Mouse (Mus musculus) neural tube, embryonic 15.5 days (tissue): Measurements from ENCODE around the gene Actn2. TPM values are rescaled to one million over a fixed set of nuclear protein-coding genes. Genes with fewer than 3 reads are reported as not detected.

Source experiments
- ATAC-seq: fragments of 200-750 bp; cut with Nextera tagmentation; 2 replicates; pipeline ENCODE4 v1.8.0; 2017; ENCODE audit warnings: mild to moderate bottlenecking, moderate TSS enrichment, moderate library complexity; ENCODE audit not compliant: low FRiP score
- H3K27ac ChIP-seq: fragments of 300-500 bp; sonication (generic); replicated peaks from 2 replicates; pipeline ENCODE4 v1.5.1; 2015; ENCODE audit warnings: mild to moderate bottlenecking, inconsistent platforms
- H3K27me3 ChIP-seq: fragments of 300-500 bp; sonication (generic); replicated peaks from 2 replicates; pipeline ENCODE4 v1.6.1; 2015; ENCODE audit warnings: inconsistent platforms
- H3K36me3 ChIP-seq: fragments of 300-500 bp; sonication (generic); 2 replicates; pipeline ENCODE4 v1.6.1; 2015; ENCODE audit warnings: inconsistent platforms
- H3K4me1 ChIP-seq: fragments of 300-500 bp; sonication (generic); 2 replicates; pipeline ENCODE4 v1.6.1; 2015; ENCODE audit warnings: inconsistent platforms
- H3K4me2 ChIP-seq: fragments of 300-500 bp; sonication (generic); 2 replicates; pipeline ENCODE4 v1.6.1; 2015; ENCODE audit warnings: inconsistent platforms, mild to moderate bottlenecking, moderate library complexity
- H3K4me3 ChIP-seq: fragments of 300-500 bp; sonication (generic); replicated peaks from 2 replicates; pipeline ENCODE4 v1.5.1; 2015; ENCODE audit warnings: mild to moderate bottlenecking, inconsistent platforms
- H3K9ac ChIP-seq: fragments of 300-500 bp; sonication (generic); replicated peaks from 2 replicates; pipeline ENCODE4 v1.6.1; 2015; ENCODE audit warnings: mild to moderate bottlenecking, inconsistent platforms
- H3K9me3 ChIP-seq: fragments of 300-500 bp; sonication (generic); replicated peaks from 2 replicates; pipeline ENCODE4 v1.6.1; 2016; ENCODE audit warnings: inconsistent platforms
- WGBS: fragments of 180-500 bp; shearing (Covaris S2); methylation state at CpG from one replicate; pipeline ENCODE4 v1.1.7; 2015; ENCODE audit warnings: mixed read lengths; 5-methylcytosine and 5-hydroxymethylcytosine counted together
- polyA plus RNA-seq: library from polyadenylated mRNA; unstranded; fragments of >200 nt; fragmentation: Nextera tagmentation; extraction: Ambion mirVana; gene quantifications from 2 replicates; pipeline ENCODE4 v1.2.1, GENCODE M21; 2015

The Actn2 gene
- polyA plus RNA-seq, 1 experiment from 2014 or later, result 22.6 TPM

DNA sequence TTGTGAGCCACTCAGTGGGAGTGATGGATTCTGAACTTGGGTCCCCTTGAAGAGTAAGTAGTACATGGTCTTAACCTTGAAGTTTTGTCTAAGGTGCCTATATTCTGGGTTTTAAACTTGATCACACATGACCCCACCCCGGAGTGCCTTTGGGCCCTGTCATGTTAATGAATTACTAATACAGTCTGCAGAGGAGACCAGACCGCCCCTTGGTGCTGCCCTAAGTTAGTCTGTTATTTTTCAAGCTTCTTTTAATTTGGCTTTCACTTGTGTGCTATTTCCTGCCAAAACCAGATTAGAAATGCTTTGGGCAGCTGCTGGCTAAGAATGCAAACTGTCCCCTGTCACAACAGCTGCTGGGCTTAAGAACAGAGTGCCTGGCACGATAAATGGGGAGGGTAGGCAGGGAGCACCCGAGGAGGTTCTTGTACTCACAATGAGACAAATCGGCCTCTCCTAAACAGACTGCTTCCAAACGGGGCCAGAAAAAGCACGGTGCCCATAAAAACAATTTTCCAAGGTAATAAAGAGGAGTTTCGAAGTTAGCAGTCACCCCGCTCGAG, 28.5 kb downstream of the Actn2 start:
- Histone ChIP-seq H3K9me3 (no peaks in the 10 kb centered on the region), H3K4me3 (no peak overlapping the region), H3K4me1 (no peaks in the 10 kb centered on the region), H3K27me3 (no peaks in the 10 kb centered on the region), H3K9ac (no peak overlapping the region), H3K4me2 (no peak overlapping the region), H3K36me3 (no peaks in the 10 kb centered on the region), H3K27ac (no peak overlapping the region)
- ATAC-seq, result no peak
- 47% methylated on average over 10 of the region's 10 CpGs for WGBS

DNA sequence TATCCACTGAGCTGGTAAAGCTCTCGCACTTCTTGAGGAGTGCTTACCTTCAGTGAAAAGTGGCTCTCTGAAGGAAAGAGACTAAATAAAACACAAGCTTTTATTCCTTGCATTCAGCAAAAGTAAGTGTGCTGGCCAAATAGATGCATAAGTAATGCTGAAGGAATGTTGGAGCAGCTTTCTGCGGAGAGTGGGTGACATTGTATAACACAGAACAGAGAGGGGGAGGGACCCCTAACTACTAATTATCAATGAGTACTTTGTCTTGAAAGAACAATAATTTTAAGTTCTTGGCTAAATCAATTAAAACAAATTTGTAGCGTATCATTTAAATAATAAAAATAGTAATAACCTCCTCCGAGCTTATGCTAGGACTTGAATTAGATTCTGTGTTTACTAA, 29.2 kb downstream of the Actn2 start:
- H3K9me3 ChIP-seq, result no peaks in the 10 kb centered on the region
- ATAC-seq, result no peak
- H3K4me2 ChIP-seq, result no peak overlapping the region
- no peaks in the 10 kb centered on the region for H3K27me3 ChIP-seq
- H3K27ac ChIP-seq, result no peak overlapping the region
- H3K36me3 ChIP-seq, result no peaks in the 10 kb centered on the region
- H3K4me1 ChIP-seq, result no peaks in the 10 kb centered on the region
- H3K9ac ChIP-seq, result no peak overlapping the region
- WGBS, result 77% methylated on average over 4 of the region's 4 CpGs
- H3K4me3 ChIP-seq, result no peak overlapping the region

DNA sequence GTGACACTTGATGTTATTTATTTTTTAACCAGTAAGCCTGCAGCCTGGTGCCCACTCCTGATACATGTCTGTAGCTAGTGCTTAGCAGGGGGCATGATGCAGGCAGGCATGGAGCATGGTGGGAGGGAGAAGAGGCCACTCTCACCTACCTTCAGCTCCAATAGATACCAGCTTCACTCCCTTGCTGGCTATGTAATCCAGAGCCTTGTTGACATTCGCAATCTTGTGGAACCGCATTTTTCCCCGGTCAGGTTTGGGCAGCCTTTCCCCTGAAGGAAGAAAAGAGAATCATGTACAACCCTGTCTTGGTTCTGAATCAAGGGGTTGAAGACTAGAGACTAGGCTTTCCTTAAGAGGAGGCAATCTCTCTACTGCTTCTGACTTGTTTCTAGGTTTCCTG, 31.1 kb downstream of the Actn2 start:
- ATAC-seq, result no peak
- Histone ChIP-seq H3K4me2 (no peak overlapping the region), H3K36me3 (no peaks in the 10 kb centered on the region), H3K27me3 (no peaks in the 10 kb centered on the region), H3K4me3 (no peak overlapping the region), H3K27ac (no peak overlapping the region), H3K9ac (no peak overlapping the region), H3K9me3 (no peaks in the 10 kb centered on the region), H3K4me1 (no peaks in the 10 kb centered on the region)
- 95% methylated on average over 3 of the region's 3 CpGs for WGBS

DNA sequence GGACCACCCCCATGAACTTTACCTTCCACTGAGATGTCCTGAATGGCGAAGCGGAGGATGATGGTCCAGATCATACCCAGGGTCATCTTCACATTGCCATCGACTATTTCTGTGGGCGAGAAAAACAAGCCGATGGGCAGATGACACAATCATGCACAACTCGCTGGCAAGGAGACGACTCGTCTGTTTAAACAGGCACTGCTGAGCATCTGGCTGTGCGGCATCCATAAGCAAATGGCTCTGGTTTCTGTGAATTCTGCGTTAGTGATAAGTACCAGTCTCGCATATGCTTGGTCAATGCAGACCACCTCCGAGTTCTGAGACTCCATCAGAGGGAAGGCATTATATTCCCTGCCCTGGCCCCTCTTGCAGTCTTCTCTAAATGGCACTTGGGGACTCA, 31.7 kb downstream of the Actn2 start:
- Histone ChIP-seq H3K4me2 (no peak overlapping the region), H3K4me1 (no peaks in the 10 kb centered on the region), H3K36me3 (no peaks in the 10 kb centered on the region), H3K27me3 (no peaks in the 10 kb centered on the region), H3K9ac (no peak overlapping the region), H3K27ac (no peak overlapping the region), H3K9me3 (no peaks in the 10 kb centered on the region), H3K4me3 (no peak overlapping the region)
- ATAC-seq, result no peak
- 89% methylated on average over 12 of the region's 12 CpGs for WGBS

DNA sequence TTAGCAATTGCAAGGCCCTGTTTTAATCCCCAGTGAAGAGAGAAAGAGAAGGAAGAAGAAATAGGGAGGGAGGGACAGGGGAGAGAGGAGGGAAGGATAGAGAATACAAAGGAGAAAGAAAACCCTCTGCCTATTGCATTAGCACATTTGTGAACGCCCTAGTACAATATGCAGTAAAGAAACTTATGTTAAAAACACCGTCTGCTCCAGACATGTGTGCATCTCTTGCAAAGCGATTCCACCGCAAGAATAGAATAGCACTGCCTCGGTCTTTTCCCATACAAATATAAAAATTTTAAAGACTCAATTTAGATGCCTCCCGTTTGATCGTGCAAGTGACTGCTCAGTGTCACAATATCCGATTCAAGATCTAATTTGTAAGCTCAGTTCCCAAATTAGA, 32.1 kb downstream of the Actn2 start:
- no peak overlapping the region for H3K4me3 ChIP-seq
- no peak overlapping the region for H3K4me2 ChIP-seq
- ATAC-seq, result no peak
- no peak overlapping the region for H3K27ac ChIP-seq
- H3K36me3 ChIP-seq, result no peaks in the 10 kb centered on the region
- H3K27me3 ChIP-seq, result no peaks in the 10 kb centered on the region
- H3K9ac ChIP-seq, result no peak overlapping the region
- WGBS, result 83% methylated on average over 8 of the region's 8 CpGs
- H3K9me3 ChIP-seq, result no peaks in the 10 kb centered on the region
- H3K4me1 ChIP-seq, result no peaks in the 10 kb centered on the region

DNA sequence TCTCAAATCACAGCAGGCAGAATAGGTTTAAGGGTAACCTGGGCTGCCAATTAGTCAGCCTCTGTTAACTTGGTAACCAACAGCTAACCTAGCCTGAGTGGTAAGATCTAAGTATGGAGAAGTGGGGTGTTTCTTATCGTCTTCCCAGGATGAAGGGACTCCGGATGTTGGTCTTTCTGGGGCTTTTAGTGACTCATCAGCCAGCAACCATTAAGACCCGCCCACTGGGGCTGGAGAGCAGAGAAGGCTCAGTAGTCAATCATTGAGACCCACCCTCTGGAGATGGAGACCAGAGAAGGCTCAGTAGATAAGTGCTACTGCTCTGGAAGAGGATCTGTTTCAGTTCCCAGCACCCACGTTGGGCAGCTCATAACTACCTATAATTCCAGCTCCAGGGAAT, 33.3 kb downstream of the Actn2 start:
- Histone ChIP-seq H3K36me3 (no peaks in the 10 kb centered on the region), H3K27me3 (no peaks in the 10 kb centered on the region), H3K9me3 (no peaks in the 10 kb centered on the region), H3K4me2 (no peak overlapping the region), H3K9ac (no peak overlapping the region), H3K4me3 (no peak overlapping the region), H3K27ac (no peak overlapping the region), H3K4me1 (no peaks in the 10 kb centered on the region)
- WGBS, result 81% methylated on average over 4 of the region's 4 CpGs
- no peak for ATAC-seq

DNA sequence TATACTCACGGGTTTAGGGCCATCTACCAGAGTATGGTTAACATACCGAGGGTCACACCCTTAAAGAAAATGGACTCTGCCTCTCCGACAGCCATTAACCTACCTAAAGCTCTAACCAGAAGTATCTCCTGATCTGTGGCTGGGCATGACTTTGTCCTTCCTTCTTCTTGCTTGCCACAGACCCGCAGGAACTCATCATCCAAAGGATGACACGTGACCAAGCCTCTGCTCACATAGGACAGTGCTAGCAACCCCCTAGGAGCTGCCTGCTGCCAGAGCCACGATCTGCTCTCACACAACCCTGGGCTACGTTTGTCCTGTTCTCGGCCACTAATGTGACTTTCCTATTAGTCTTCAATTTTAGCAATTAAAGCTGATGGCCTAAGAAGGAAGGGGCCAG, 35.0 kb downstream of the Actn2 start:
- H3K36me3 ChIP-seq, result no peaks in the 10 kb centered on the region
- WGBS, result 90% methylated on average over 8 of the region's 8 CpGs
- ATAC-seq, result no peak
- no peak overlapping the region for H3K4me2 ChIP-seq
- H3K9ac ChIP-seq, result no peak overlapping the region
- no peaks in the 10 kb centered on the region for H3K27me3 ChIP-seq
- H3K9me3 ChIP-seq, result no peaks in the 10 kb centered on the region
- no peaks in the 10 kb centered on the region for H3K4me1 ChIP-seq
- H3K27ac ChIP-seq, result no peak overlapping the region
- H3K4me3 ChIP-seq, result no peak overlapping the region

DNA sequence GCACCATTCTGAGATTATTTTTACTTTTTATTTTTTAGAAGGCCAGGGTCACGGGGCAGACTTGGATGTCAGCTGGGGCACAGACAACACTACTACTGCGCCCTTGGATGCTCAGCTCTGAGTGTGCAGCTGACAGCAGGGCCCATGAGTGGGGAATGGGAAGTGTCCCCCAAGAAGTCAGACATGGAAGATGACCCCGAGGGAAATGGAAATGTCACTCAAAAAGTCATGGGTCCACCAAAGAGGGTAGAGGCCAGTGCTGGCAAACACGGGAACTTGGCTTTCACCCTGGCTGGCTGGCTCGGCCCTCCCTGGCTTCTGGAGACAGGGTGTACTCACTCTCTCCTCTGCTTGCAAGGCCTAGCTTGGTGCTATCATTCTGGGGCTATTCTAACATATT, 35.6 kb downstream of the Actn2 start:
- 92% methylated on average over 5 of the region's 5 CpGs for WGBS

DNA sequence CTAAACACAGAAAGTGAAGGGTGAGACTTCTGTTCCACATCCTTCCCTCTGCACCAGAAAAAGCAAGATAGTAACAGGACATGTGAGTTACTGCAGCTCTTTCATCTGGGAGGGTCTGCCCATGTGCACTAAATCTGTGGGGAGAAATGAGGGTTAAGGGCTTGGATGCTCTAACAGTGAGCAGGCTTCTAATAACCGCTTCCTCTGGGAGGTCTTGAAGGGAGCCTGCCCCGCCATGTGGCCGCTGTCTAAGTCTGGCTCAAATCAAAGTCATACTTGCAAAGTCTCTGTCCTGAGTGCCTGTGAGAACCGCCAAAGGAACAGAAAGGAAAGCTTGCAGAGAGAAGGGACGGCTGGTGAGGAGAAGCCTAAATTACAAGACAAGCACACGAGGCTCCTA, 42.8 kb downstream of the Actn2 start:
- Histone ChIP-seq H3K36me3 (no peaks in the 10 kb centered on the region), H3K9ac (no peak overlapping the region), H3K4me1 (no peaks in the 10 kb centered on the region), H3K4me3 (no peak overlapping the region), H3K9me3 (no peaks in the 10 kb centered on the region), H3K27me3 (no peaks in the 10 kb centered on the region), H3K4me2 (no peak overlapping the region), H3K27ac (no peak overlapping the region)
- no peak for ATAC-seq
- 87% methylated on average over 6 of the region's 6 CpGs for WGBS

More for the DNA sequence above, 35.6 kb downstream of the Actn2 start:
- no peak overlapping the region for H3K4me3 ChIP-seq
- no peaks in the 10 kb centered on the region for H3K36me3 ChIP-seq
- no peaks in the 10 kb centered on the region for H3K4me1 ChIP-seq
- H3K27ac ChIP-seq, result no peak overlapping the region
- H3K9ac ChIP-seq, result no peak overlapping the region
- no peaks in the 10 kb centered on the region for H3K9me3 ChIP-seq
- no peak overlapping the region for H3K4me2 ChIP-seq
- no peak for ATAC-seq
- H3K27me3 ChIP-seq, result no peaks in the 10 kb centered on the region

DNA sequence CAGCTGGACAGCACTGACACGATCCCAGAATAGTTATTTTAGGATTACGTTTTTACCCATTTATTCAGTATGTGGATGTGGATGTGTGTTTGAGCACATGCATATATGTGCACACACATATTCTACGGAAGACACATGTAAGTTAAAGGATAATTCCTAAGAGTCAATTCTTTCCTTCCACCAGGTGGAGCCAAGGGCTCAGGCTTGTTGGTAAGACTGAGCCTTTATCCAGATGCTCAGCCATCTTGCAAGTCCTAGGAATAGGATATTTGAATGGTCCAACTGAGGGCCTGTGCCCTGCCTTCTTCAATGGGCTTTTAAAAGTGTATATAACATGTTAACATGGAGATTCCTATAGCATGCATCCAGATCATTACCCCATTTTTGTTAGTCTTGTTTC, 43.9 kb downstream of the Actn2 start:
- Histone ChIP-seq H3K4me1 (no peaks in the 10 kb centered on the region), H3K27ac (no peak overlapping the region), H3K9ac (no peak overlapping the region), H3K36me3 (no peaks in the 10 kb centered on the region), H3K4me2 (no peak overlapping the region), H3K4me3 (no peak overlapping the region), H3K27me3 (no peaks in the 10 kb centered on the region), H3K9me3 (no peaks in the 10 kb centered on the region)
- ATAC-seq, result 0 out of 2 replicates have a peak, but pooled peaks have one; percentile 53
- 88% methylated on average over 3 of the region's 3 CpGs for WGBS

DNA sequence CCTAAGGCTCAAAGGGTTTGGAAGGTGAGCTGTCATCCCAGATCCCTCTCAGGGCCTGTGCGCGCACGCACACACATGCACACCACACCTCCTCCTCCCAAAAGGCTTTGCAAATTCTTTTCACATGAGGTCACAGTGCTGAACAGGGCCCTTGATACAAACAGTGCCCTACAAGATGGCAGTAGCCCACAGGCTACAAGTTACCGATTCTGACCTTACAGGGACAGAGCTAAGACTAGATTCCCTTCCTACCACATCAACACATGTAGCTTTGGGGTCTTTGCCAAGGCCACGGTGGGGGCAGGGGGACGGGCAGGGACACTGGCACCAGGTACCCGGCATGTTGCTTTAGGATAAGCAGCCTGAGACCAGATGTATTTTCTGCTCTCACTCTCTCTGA, 46.8 kb downstream of the Actn2 start:
- no peak overlapping the region for H3K9ac ChIP-seq
- no peaks in the 10 kb centered on the region for H3K27me3 ChIP-seq
- no peaks in the 10 kb centered on the region for H3K36me3 ChIP-seq
- no peak for ATAC-seq
- H3K27ac ChIP-seq, result no peak overlapping the region
- H3K4me1 ChIP-seq, result no peaks in the 10 kb centered on the region
- no peaks in the 10 kb centered on the region for H3K9me3 ChIP-seq
- H3K4me2 ChIP-seq, result no peak overlapping the region
- 89% methylated on average over 7 of the region's 7 CpGs for WGBS
- no peak overlapping the region for H3K4me3 ChIP-seq

DNA sequence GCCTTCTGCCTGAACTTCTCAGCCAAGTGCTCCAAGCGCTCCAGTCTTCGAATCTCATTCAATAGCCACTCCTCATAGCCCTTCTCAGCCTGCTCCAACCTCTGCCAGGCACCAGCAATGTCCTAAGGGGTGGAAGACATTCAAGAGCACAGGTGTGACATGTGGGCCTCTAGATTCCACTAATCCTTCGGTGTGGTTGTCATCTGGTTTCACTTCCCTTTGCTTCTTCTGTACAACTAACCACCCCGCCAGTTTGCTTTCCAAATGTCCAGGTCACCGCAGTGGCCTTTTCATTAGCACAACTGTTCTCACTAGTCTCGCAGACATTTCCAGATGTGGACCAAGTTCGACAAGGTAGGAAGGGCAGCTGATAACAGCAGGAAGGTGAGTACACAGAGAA, 49.9 kb downstream of the Actn2 start:
- Histone ChIP-seq H3K27me3 (no peaks in the 10 kb centered on the region), H3K27ac (no peak overlapping the region), H3K9ac (no peak overlapping the region), H3K9me3 (no peaks in the 10 kb centered on the region), H3K4me3 (no peak overlapping the region), H3K4me2 (no peak overlapping the region), H3K36me3 (no peaks in the 10 kb centered on the region), H3K4me1 (no peaks in the 10 kb centered on the region)
- WGBS, result 91% methylated on average over 7 of the region's 7 CpGs
- no peak for ATAC-seq

DNA sequence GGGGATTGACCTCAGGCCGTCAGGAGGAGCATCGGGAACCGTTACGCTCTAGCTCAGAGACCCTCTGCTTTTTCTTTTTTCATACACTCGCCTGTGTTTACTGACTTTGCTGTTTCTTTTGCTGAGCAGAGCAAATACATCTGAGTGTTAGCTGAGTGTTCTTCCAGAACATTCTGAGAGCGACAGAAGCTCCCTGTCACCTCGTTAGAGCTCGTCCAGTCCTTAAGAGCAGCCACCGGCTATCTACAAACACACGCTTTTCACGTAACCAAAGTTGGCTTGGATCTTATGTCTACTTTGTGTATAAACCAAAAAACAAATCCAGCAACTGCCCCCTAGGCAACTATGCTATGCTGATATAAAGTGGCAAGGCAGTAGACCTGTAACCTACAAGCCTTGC, 56.0 kb downstream of the Actn2 start:
- WGBS, result 95% methylated on average over 11 of the region's 11 CpGs
- Histone ChIP-seq H3K9me3 (no peaks in the 10 kb centered on the region), H3K27ac (no peak overlapping the region), H3K4me2 (no peak overlapping the region), H3K36me3 (no peaks in the 10 kb centered on the region), H3K27me3 (no peaks in the 10 kb centered on the region), H3K4me3 (no peak overlapping the region), H3K9ac (no peak overlapping the region), H3K4me1 (no peaks in the 10 kb centered on the region)
- no peak for ATAC-seq
